Mouse (Mus musculus) MEL (cell line): ENCODE data around the gene Hoxa1. TPM values are rescaled to one million over a fixed set of nuclear protein-coding genes. Genes with fewer than 3 reads are reported as not detected.

Experiments used
- DNase-seq: peaks from one replicate; pipeline ENCODE4 v3.0.0; 2011; ENCODE audit warnings: low read depth, low spot score
- H3K27ac ChIP-seq: 2 replicates; pipeline ENCODE4 v1.5.1; 2012; ENCODE audit warnings: low read depth, mild to moderate bottlenecking, control low read depth, low read length, moderate library complexity; ENCODE audit not compliant: control insufficient read depth
- H3K27me3 ChIP-seq, 2 experiments: fragments of 150-350 bp in 1 of 2; sonication (generic) in 1 of 2; 2 replicates each; pipeline ENCODE4 v1.6.1; 2012; ENCODE audit warnings: low read length in 2 of 2, mild to moderate bottlenecking in 2 of 2, improper control_type of control experiment in 1 of 2, moderate library complexity in 1 of 2; ENCODE audit not compliant: insufficient read depth in 2 of 2, control insufficient read depth in 1 of 2
- H3K36me3 ChIP-seq, 2 experiments: 2 replicates each; pipeline ENCODE4 v1.6.1; 2012 to 2014; ENCODE audit warnings: low read length in 2 of 2, improper control_type of control experiment in 1 of 2, inconsistent platforms in 1 of 2, mild to moderate bottlenecking in 1 of 2; ENCODE audit not compliant: insufficient read depth in 2 of 2, control insufficient read depth in 1 of 2
- H3K4me1 ChIP-seq, 2 experiments: fragments of 150-350 bp in 1 of 2; sonication (generic) in 1 of 2; 2 replicates each; pipeline ENCODE4 v1.6.1; 2012; ENCODE audit warnings: low read length in 2 of 2, improper control_type of control experiment in 1 of 2, mild to moderate bottlenecking in 1 of 2; ENCODE audit not compliant: insufficient read depth in 2 of 2, control insufficient read depth in 1 of 2
- H3K4me3 ChIP-seq, 2 experiments: fragments of 150-350 bp in 1 of 2; sonication (generic) in 1 of 2; 2 replicates each; pipeline ENCODE4 v1.5.1; 2012; ENCODE audit warnings: low read depth in 2 of 2, low read length in 2 of 2, mild to moderate bottlenecking in 2 of 2, moderate library complexity in 2 of 2, control low read depth in 1 of 2, improper control_type of control experiment in 1 of 2; ENCODE audit not compliant: control insufficient read depth in 1 of 2, insufficient read depth in 1 of 2
- H3K79me2 ChIP-seq: 2 replicates; pipeline ENCODE4 v1.6.1; 2012; ENCODE audit warnings: mild to moderate bottlenecking, low read length, moderate library complexity; ENCODE audit not compliant: control insufficient read depth, poor library complexity, insufficient read depth
- H3K9ac ChIP-seq: 2 replicates; pipeline ENCODE4 v1.6.1; 2012; ENCODE audit warnings: low read depth, mild to moderate bottlenecking, control low read depth, low read length, moderate library complexity; ENCODE audit not compliant: control insufficient read depth, poor library complexity, severe bottlenecking
- H3K9me3 ChIP-seq: fragments of 150-350 bp; sonication (generic); replicated peaks from 2 replicates; pipeline ENCODE4 v1.6.1; 2012; ENCODE audit warnings: mild to moderate bottlenecking, low read length, improper control_type of control experiment, moderate library complexity; ENCODE audit not compliant: insufficient read depth
- CHD1 ChIP-seq: IDR thresholded peaks from 2 replicates; pipeline ENCODE4 v1.6.1; 2012; ENCODE audit warnings: low read depth, mild to moderate bottlenecking, inconsistent platforms, low read length, improper control_type of control experiment
- ELF1 ChIP-seq: IDR thresholded peaks from 2 replicates; pipeline ENCODE4 v1.6.1; 2014; ENCODE audit warnings: low read depth, mild to moderate bottlenecking, inconsistent platforms, low read length, improper control_type of control experiment, moderate library complexity
- EP300 ChIP-seq, 2 experiments: IDR thresholded peaks; 2 replicates each; pipeline ENCODE4 v1.6.1; 2011; ENCODE audit warnings: improper control_type of control experiment in 2 of 2, low read length in 2 of 2, low read depth in 1 of 2, mild to moderate bottlenecking in 1 of 2
- ETS1 ChIP-seq: IDR thresholded peaks from 2 replicates; pipeline ENCODE4 v1.6.1; 2012; ENCODE audit warnings: low read depth, mild to moderate bottlenecking, inconsistent platforms, low read length, improper control_type of control experiment, moderate library complexity
- GABPA ChIP-seq: IDR thresholded peaks from 2 replicates; pipeline ENCODE4 v1.6.1; 2012; ENCODE audit warnings: low read depth, mild to moderate bottlenecking, inconsistent platforms, low read length, improper control_type of control experiment, moderate library complexity
- GATA1 ChIP-seq: IDR thresholded peaks from 2 replicates; pipeline ENCODE4 v1.6.1; 2011; ENCODE audit warnings: low read depth, low read length, improper control_type of control experiment
- MAFK ChIP-seq: IDR thresholded peaks from 2 replicates; pipeline ENCODE4 v1.6.1; 2011; ENCODE audit warnings: low read depth, mild to moderate bottlenecking, low read length, improper control_type of control experiment, borderline replicate concordance
- MAZ ChIP-seq: IDR thresholded peaks from 2 replicates; pipeline ENCODE4 v1.6.1; 2012; ENCODE audit warnings: low read depth, mild to moderate bottlenecking, inconsistent platforms, low read length, improper control_type of control experiment
- MXI1 ChIP-seq: IDR thresholded peaks from 2 replicates; pipeline ENCODE4 v1.6.1; 2011; ENCODE audit warnings: mild to moderate bottlenecking, low read depth, low read length, improper control_type of control experiment
- MYB ChIP-seq: IDR thresholded peaks from 2 replicates; pipeline ENCODE4 v1.6.1; 2011; ENCODE audit warnings: mild to moderate bottlenecking, low read depth, low read length, improper control_type of control experiment
- NELFE ChIP-seq: IDR thresholded peaks from 2 replicates; pipeline ENCODE4 v1.6.1; 2011; ENCODE audit warnings: low read depth, low read length, improper control_type of control experiment
- POLR2A ChIP-seq, 2 experiments: IDR thresholded peaks; 2 replicates each; pipeline ENCODE4 v1.6.1; 2011 to 2012; ENCODE audit warnings: low read length in 2 of 2, mild to moderate bottlenecking in 2 of 2, control low read depth in 1 of 2, improper control_type of control experiment in 1 of 2, low read depth in 1 of 2, moderate library complexity in 1 of 2; ENCODE audit not compliant: control insufficient read depth in 1 of 2, insufficient read depth in 1 of 2, poor library complexity in 1 of 2
- RAD21 ChIP-seq: IDR thresholded peaks from 2 replicates; pipeline ENCODE4 v1.6.1; 2011; ENCODE audit warnings: mild to moderate bottlenecking, low read depth, low read length, improper control_type of control experiment
- RCOR1 ChIP-seq: IDR thresholded peaks from 2 replicates; pipeline ENCODE4 v1.6.1; 2012; ENCODE audit warnings: low read depth, mild to moderate bottlenecking, inconsistent platforms, low read length, improper control_type of control experiment
- SIN3A ChIP-seq: IDR thresholded peaks from 2 replicates; pipeline ENCODE4 v1.6.1; 2012; ENCODE audit warnings: low read length, improper control_type of control experiment, inconsistent platforms
- TAL1 ChIP-seq: IDR thresholded peaks from 2 replicates; pipeline ENCODE4 v1.6.1; 2012; ENCODE audit warnings: mild to moderate bottlenecking, inconsistent platforms, low read length, moderate library complexity, mixed read lengths
- TCF12 ChIP-seq: IDR thresholded peaks from 2 replicates; pipeline ENCODE4 v1.6.1; 2014; ENCODE audit warnings: low read depth, mild to moderate bottlenecking, inconsistent platforms, low read length, improper control_type of control experiment, moderate library complexity
- UBTF ChIP-seq: IDR thresholded peaks from 2 replicates; pipeline ENCODE4 v1.6.1; 2012; ENCODE audit warnings: low read depth, mild to moderate bottlenecking, inconsistent platforms, low read length, improper control_type of control experiment, moderate library complexity, borderline replicate concordance; ENCODE audit not compliant: insufficient read depth
- ZC3H11A ChIP-seq: IDR thresholded peaks from 2 replicates; pipeline ENCODE4 v1.6.1; 2012; ENCODE audit warnings: low read depth, mild to moderate bottlenecking, inconsistent platforms, low read length, improper control_type of control experiment
- ZMIZ1 ChIP-seq: IDR thresholded peaks from 2 replicates; pipeline ENCODE4 v1.6.1; 2012; ENCODE audit warnings: low read depth, mild to moderate bottlenecking, inconsistent platforms, low read length, improper control_type of control experiment, moderate library complexity
- polyA plus RNA-seq, 2 experiments: library from polyadenylated mRNA; stranded (reverse) in 1 of 2; unstranded in 1 of 2; fragments of >175 nt in 1 of 2; fragments of >200 nt in 1 of 2; gene quantifications; 2 replicates each; pipeline versions ENCODE4 v1.2.1 to v1.2.4; 2012; ENCODE audit warnings: low replicate concordance in 2 of 2, low read depth in 1 of 2; ENCODE audit not compliant: insufficient read length in 2 of 2, insufficient read depth in 1 of 2, missing spikeins in 1 of 2
- total RNA-seq: library from RNA; depleted of rRNA; stranded (reverse); fragments of 300-350 nt; gene quantifications from 2 replicates; pipeline ENCODE4 v1.2.3, GENCODE M21; 2012

The Hoxa1 gene
- total and polyA plus RNA-seq, 3 experiments = not detected

DNA sequence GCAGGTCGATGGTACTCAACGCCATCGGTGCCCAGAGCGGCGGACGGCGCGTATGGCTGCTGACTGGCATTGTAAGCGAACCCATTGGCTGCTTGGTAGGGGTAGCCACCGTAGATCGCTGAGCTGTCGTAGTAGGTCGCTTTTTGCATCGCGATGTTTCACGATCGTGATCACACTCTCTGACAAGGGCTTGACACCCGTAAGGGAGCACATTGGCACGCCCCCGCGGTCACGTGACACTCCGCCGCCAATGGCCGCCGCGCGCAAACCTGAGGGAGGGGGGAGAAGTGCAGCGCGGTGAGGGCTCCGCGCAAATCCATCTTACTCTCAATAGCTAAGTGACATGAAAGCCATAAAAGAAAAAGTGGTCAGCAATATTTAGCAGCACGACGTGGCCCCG lies 14.4 kb upstream of the Hoxa1 start:
- H3K9me3 ChIP-seq = no peaks in the 10 kb centered on the region
- H3K9ac ChIP-seq = no peak overlapping the region
- no peak for DNase-seq
- H3K27me3 ChIP-seq = no peaks in the 10 kb centered on the region
- H3K4me1 ChIP-seq = no peaks in the 10 kb centered on the region
- H3K79me2 ChIP-seq = no peaks in the 10 kb centered on the region
- TF ChIP-seq ELF1 (no peak), RAD21 (no peak), POLR2A (IDR thresholded peaks at IDR 0.05; ENCODE audit: control insufficient read depth in 1 of 2, insufficient read depth in 1 of 2, low read depth in 1 of 2, low read length in 2 of 2, poor library complexity in 1 of 2) (no peak), EP300 (IDR thresholded peaks at IDR 0.05; ENCODE audit: low read depth in 1 of 2, low read length in 2 of 2) (no peak), ZC3H11A (no peak), ZMIZ1 (no peak)
- no peaks in the 10 kb centered on the region for H3K36me3 ChIP-seq
- H3K4me3 ChIP-seq = no peak overlapping the region
- no peak overlapping the region for H3K27ac ChIP-seq

DNA sequence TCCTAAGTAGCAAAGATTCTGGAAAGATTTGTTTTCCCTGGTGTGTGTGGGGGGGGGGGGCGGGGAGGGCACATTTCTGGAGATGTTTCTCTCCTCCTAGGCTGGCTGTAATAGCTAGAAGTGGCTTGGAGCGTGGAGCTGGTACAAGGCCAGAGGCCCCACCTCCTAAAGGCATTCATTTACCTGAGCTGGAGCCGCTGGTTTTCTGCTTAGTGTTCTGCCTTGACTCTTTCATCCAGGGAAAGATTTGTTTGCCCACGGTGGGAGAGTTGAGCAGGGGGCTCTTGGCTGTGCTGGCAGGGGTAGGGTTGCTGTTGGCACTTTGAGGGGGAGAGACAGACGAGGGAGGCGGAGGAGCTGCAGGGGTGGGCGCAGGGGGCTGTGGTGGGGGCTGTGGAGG lies 13.8 kb upstream of the Hoxa1 start:
- H3K4me1 ChIP-seq = no peaks in the 10 kb centered on the region
- H3K27me3 ChIP-seq = no peaks in the 10 kb centered on the region
- H3K79me2 ChIP-seq = no peaks in the 10 kb centered on the region
- H3K4me3 ChIP-seq = no peak overlapping the region
- no peak overlapping the region for H3K9ac ChIP-seq
- no peak overlapping the region for H3K27ac ChIP-seq
- TF ChIP-seq SIN3A (no peak), NELFE (no peak), ETS1 (no peak), GATA1 (no peak), MXI1 (no peak), MAFK (no peak), MYB (no peak), ZMIZ1 (no peak), RCOR1 (no peak), UBTF (no peak), EP300 (IDR thresholded peaks at IDR 0.05; ENCODE audit: low read depth in 1 of 2, low read length in 2 of 2) (no peak), TCF12 (no peak), TAL1 (no peak), CHD1 (no peak), GABPA (no peak), MAZ (no peak), ELF1 (no peak)
- TF ChIP-seq, all 39 proteins: peak for 0
- Histone ChIP-seq H3K9me3 (no peaks in the 10 kb centered on the region), H3K36me3 (no peaks in the 10 kb centered on the region)
- no peak for DNase-seq
